Mouse (Mus musculus) heart, embryonic 11.5 days (tissue): ENCODE data around the gene Mea1. TPM values are rescaled to one million over a fixed set of nuclear protein-coding genes. Genes with fewer than 3 reads are reported as not detected.

Experiments
- ATAC-seq: fragments of 200-750 bp; cut with Nextera tagmentation; replicated peaks from 2 replicates; pipeline ENCODE4 v1.8.0; 2017; ENCODE audit warnings: moderate library complexity; ENCODE audit not compliant: insufficient number of reproducible peaks, low FRiP score, low TSS enrichment
- H3K27ac ChIP-seq: fragments of 300-500 bp; sonication (generic); 2 replicates; pipeline ENCODE4 v1.5.1; 2014; ENCODE audit warnings: mild to moderate bottlenecking, low read depth, low read length
- H3K27me3 ChIP-seq: fragments of 300-500 bp; sonication (generic); 2 replicates; pipeline ENCODE4 v1.6.1; 2014; ENCODE audit warnings: mild to moderate bottlenecking, low read length, mixed read lengths; ENCODE audit not compliant: control insufficient read depth, insufficient read depth
- H3K36me3 ChIP-seq: fragments of 300-500 bp; sonication (generic); 2 replicates; pipeline ENCODE4 v1.6.1; 2014; ENCODE audit warnings: mild to moderate bottlenecking, low read length, moderate library complexity, mixed read lengths; ENCODE audit not compliant: control insufficient read depth, insufficient read depth
- H3K4me1 ChIP-seq: fragments of 300-500 bp; sonication (generic); 2 replicates; pipeline ENCODE4 v1.6.1; 2014; ENCODE audit warnings: low read length; ENCODE audit not compliant: control insufficient read depth, insufficient read depth
- H3K4me2 ChIP-seq: fragments of 300-500 bp; sonication (generic); 2 replicates; pipeline ENCODE4 v1.6.1; 2014; ENCODE audit warnings: mild to moderate bottlenecking, moderate library complexity
- H3K4me3 ChIP-seq: fragments of 300-500 bp; sonication (generic); 2 replicates; pipeline ENCODE4 v1.5.1; 2014; ENCODE audit warnings: low read depth, low read length
- H3K9ac ChIP-seq: fragments of 300-500 bp; sonication (generic); 2 replicates; pipeline ENCODE4 v1.6.1; 2014; ENCODE audit warnings: mild to moderate bottlenecking, low read depth, low read length, moderate library complexity
- H3K9me3 ChIP-seq: fragments of 300-500 bp; sonication (generic); replicated peaks from 2 replicates; pipeline ENCODE4 v1.6.1; 2016; ENCODE audit warnings: low read length; ENCODE audit not compliant: control insufficient read depth
- WGBS: fragments of 180-500 bp; shearing (Covaris S2); extraction: QIAGEN DNeasy Blood & Tissue Kit; methylation state at CpG from one replicate; pipeline ENCODE4 v1.1.7; 2014; ENCODE audit not compliant: insufficient replicate concordance; 5-methylcytosine and 5-hydroxymethylcytosine counted together
- polyA plus RNA-seq: library from polyadenylated mRNA; unstranded; fragments of >200 nt; fragmentation: Nextera tagmentation; extraction: Ambion mirVana; gene quantifications from 2 replicates; pipeline ENCODE4 v1.2.1, GENCODE M21; 2014

The Mea1 gene
- polyA plus RNA-seq, 1 experiment from 2014 or later = 142 TPM

DNA sequence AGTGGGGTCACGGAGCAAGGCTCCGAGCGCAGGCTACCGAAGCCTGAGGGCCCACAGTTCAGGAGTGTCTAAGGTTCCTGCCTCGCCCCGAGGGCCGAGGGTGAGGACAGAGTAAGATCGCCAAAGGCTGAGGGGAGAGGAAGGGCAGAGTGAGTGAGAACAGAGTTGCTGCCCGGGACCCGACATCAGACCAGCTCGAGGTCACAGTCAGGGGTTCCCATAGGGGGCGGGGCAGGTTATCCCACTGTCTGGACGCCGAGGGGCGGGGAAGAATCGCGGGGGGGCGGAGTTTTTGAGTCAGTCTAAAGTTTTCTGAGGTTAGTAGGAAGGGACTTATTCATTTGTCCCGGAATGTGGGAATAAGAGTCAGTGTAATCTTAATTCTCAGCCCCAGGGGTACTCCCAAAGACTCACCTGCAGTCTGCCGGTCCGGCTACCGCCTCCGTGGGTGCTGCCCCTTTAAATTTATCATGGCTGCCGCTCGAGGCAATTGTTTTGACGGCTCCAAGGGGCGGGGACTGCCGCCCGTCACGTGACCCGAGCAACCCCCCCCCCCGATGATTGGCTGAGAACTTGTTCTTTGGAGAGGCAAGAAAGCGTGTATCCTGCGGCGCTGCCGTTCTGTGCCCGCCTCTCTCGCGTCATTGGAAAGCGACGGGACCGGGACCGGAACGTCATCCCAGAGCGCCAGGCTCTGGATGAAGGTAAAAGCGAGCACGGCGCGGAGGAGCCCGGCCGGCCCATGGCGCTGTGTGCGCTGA, 32.9 kb upstream of the Mea1 start, which contains the start of the genes Klc4 and Mrpl2:
Gene Klc4, minus strand, starts transcription at position 462 of the 761 bp plus-strand sequence.
Gene Mrpl2, plus strand, starts transcription at position 669 of the 761 bp plus-strand sequence.
- ATAC-seq = peak; percentile 75
- H3K27ac ChIP-seq = peak within 1 kb of the TSS; percentile 78
- H3K4me3 ChIP-seq = peak within 1 kb of the TSS; percentile 76
- H3K4me2 ChIP-seq = peak within 1 kb of the TSS; percentile 91
- H3K36me3 ChIP-seq = peaks cover 5% of the 10 kb centered on the region
- H3K4me1 ChIP-seq = peaks cover 21% of the 10 kb centered on the region
- WGBS = under 1% methylated on average over 53 of the region's 53 CpGs
- H3K9ac ChIP-seq = peak within 1 kb of the TSS; percentile 85
- H3K9me3 ChIP-seq = no peaks in the 10 kb centered on the region
- no peaks in the 10 kb centered on the region for H3K27me3 ChIP-seq

DNA sequence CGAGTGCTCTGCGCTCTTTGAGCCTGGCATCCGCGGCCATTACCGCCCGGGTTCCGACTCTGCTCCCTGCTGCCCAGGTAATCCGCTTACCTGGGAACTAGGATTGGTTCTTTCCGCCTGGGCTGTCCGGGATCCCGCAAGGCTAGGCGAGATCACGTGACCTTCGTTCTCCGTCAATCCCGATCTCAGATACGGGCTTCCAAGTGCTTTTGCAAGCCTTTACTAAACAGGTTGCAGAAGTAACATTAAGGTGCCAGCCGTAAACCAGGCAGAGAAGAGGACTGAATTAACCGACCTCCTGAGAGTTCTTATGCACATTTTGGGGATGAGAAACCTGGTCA, 32.3 kb upstream of the Mea1 start:
- 0% methylated on average over 19 of the region's 19 CpGs for WGBS
- ATAC-seq = no peak
- Histone ChIP-seq H3K27ac (peak overlapping the region; percentile 78), H3K36me3 (peaks cover 5% of the 10 kb centered on the region), H3K9me3 (no peaks in the 10 kb centered on the region), H3K4me2 (peak overlapping the region; percentile 91), H3K4me3 (peak overlapping the region; percentile 76), H3K9ac (peak overlapping the region; percentile 85), H3K27me3 (no peaks in the 10 kb centered on the region), H3K4me1 (peaks cover 24% of the 10 kb centered on the region)

DNA sequence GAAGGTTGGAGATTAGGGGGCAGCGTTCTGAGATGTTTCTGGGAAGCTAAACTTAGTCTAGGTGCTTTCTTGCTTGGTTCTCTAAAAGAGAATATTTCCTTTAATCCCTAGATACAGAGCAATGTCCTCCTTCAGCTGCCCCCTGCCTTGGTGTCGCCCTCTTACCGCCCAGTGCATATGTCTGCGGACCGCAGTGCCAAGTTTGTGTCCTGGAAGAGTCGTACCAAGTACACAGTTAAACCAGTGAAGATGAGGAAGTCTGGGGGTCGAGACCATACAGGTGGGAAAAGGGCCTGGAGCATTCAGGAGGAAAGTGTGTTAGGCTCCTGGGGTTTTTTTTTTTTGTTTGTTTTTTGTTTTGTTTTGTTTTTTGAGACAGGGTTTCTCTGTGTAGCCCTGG, 31.3 kb upstream of the Mea1 start:
- Histone ChIP-seq H3K4me2 (no peak overlapping the region; the same call in 1 of the 2 replicates), H3K36me3 (peaks cover 2% of the 10 kb centered on the region), H3K4me3 (no peak overlapping the region), H3K27ac (no peak overlapping the region), H3K4me1 (peaks cover 34% of the 10 kb centered on the region), H3K9ac (no peak overlapping the region), H3K27me3 (no peaks in the 10 kb centered on the region), H3K9me3 (no peaks in the 10 kb centered on the region)
- 85% methylated on average over 7 of the region's 7 CpGs for WGBS
- ATAC-seq = no peak

DNA sequence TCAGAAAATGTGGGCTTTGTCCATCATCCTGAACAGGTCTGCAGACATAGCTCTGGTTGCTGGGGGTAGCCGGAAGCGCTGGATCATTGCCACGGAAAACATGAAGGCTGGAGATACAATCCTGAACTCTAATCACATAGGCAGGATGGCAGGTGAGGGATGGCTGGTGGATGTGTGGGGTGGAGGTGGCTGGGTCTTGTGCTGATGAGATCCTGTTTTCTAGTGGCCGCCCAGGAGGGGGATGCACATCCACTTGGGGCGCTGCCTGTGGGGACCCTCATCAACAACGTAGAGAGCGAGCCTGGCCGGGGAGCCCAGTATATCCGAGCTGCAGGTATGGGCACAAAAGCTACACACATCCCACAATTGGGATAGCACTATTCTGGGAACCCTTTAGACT, 30.2 kb upstream of the Mea1 start:
- Histone ChIP-seq H3K4me2 (no peak overlapping the region), H3K4me1 (peaks cover 36% of the 10 kb centered on the region), H3K27ac (no peak overlapping the region), H3K27me3 (no peaks in the 10 kb centered on the region), H3K9me3 (no peaks in the 10 kb centered on the region), H3K4me3 (no peak overlapping the region), H3K9ac (no peak overlapping the region), H3K36me3 (peaks cover 13% of the 10 kb centered on the region)
- 90% methylated on average over 9 of the region's 9 CpGs for WGBS
- ATAC-seq = no peak

DNA sequence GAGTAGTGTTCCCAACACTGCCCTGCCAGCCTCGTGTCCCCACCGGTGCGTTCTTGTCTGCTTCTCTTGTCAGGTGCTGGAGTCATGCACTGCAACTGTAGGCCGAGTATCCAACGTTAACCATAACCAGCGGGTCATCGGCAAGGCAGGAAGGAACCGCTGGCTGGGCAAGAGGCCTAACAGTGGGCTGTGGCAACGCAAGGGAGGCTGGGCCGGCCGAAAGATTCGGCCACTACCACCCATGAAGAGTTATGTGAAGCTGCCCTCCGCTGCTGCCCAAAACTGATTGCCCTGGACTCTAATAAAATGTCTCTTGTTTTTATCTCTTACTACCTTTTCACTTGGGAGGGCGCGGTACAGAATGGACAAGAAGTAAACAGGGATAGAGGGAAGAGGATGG, 28.8 kb upstream of the Mea1 start:
- Histone ChIP-seq H3K27ac (peak overlapping the region; percentile 97), H3K9ac (peak overlapping the region; percentile 94), H3K27me3 (no peaks in the 10 kb centered on the region), H3K4me1 (peaks cover 30% of the 10 kb centered on the region), H3K9me3 (no peaks in the 10 kb centered on the region), H3K36me3 (peaks cover 27% of the 10 kb centered on the region), H3K4me2 (peak overlapping the region; percentile 93), H3K4me3 (peak overlapping the region; percentile 79)
- ATAC-seq = no peak
- 36% methylated on average over 15 of the region's 15 CpGs for WGBS

DNA sequence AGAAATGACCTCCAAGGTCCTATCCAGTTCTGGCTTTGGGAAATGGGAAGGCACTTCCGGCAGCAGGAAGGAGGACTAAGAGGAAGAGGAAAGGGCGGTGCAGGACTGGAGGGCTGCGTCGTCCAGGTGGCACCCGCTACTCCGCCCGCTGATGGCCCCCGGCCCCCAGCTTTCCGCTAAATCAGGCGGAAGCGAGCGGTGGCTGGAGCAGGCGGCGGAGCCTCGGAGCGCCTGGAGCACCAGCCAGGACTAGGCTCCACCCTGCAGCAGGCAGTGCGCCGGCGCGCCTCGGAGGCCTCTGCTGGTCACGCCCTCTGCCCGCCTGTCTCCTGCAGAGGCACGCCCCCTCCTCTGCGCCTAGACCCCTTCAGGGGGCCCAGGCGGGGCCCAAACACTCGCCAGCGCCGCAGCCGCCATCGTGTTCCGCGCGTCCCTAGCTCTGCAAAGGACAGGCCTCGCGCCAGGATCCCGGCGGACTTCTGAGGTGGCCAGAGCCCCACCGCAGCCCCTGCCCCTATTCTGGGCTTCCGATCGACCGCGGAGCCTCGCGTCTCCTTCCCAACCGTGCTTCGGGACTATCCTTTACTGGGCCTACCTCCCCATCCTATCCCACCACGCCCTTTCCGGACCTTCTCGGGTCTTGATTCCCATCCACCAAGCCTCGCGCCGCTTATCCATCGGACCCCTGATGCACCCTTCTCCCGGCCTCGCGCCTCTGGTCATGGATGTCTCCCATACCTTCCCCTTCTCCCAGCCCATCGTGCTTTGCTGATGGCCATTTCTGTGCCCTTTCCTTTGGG, 28.2 kb upstream of the Mea1 start, which contains the start of gene Cul7:
Gene Cul7, plus strand, starts transcription at position 106 of the 800 bp plus-strand sequence.
- peak; percentile 91 for ATAC-seq
- Histone ChIP-seq H3K4me2 (peak within 1 kb of the TSS; percentile 93), H3K36me3 (peaks cover 30% of the 10 kb centered on the region), H3K4me3 (peak within 1 kb of the TSS; percentile 79), H3K4me1 (peaks cover 26% of the 10 kb centered on the region), H3K27ac (peak within 1 kb of the TSS; percentile 97), H3K27me3 (no peaks in the 10 kb centered on the region), H3K9ac (peak within 1 kb of the TSS; percentile 94), H3K9me3 (no peaks in the 10 kb centered on the region)
- under 1% methylated on average over 56 of the region's 58 CpGs for WGBS

DNA sequence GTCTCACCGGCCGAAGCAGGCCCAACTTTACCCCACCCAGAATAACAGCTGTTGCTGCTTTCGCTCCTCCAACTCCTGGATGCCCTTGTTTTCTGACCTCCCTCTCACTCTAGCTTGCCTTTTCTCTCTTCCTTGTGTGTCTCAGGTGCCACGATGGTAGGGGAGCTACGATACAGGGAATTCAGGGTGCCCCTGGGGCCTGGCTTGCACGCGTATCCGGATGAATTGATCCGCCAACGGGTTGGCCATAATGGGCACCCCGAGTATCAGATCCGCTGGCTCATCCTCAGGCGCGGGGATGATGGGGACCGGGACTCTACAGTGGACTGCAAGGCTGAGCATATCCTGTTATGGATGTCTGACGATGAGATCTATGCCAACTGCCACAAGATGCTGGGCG, 27.3 kb upstream of the Mea1 start:
- Histone ChIP-seq H3K27me3 (no peaks in the 10 kb centered on the region), H3K9ac (peak overlapping the region; percentile 94), H3K27ac (peak overlapping the region; percentile 97), H3K9me3 (no peaks in the 10 kb centered on the region), H3K4me3 (peak overlapping the region; percentile 79), H3K4me2 (peak overlapping the region; percentile 93), H3K4me1 (peaks cover 26% of the 10 kb centered on the region), H3K36me3 (peaks cover 37% of the 10 kb centered on the region)
- WGBS = 72% methylated on average over 17 of the region's 17 CpGs
- no peak for ATAC-seq

DNA sequence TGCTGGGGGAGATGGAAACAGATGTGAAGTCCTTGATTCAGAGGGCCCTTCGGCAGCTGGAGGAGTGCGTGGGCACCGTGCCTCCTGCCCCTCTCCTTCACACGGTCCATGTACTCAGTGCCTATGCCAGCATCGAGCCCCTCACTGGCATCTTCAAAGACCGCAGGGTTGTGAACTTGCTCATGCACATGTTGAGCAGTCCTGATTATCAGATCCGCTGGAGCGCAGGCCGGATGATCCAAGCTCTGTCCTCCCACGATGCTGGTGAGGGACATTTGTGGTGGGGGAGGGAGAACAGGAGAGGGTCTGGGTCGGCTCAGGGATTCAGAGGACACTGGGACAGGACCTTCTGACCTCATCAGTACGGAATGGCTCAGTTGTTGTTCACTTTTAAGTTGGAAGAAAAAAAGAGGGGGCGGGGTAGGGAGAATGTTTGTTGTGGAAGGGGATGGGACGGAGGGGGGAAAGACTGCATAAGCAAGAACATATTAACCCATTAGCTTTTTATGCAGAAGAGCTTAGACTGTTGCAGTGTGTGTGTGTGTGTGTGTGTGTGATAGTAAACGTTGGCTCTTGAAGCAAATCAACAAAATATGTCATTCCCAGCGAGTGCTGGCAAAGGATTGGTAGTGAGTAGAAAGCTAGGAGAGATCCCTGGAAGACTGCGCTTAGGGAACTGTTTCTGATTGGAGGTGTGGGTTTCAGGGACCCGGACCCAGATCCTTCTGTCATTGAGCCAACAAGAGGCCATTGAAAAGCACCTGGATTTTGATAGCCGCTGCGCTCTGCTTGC, 26.6 kb upstream of the Mea1 start:
- peak overlapping the region; percentile 94 for H3K9ac ChIP-seq
- no peak for ATAC-seq
- peaks cover 37% of the 10 kb centered on the region for H3K36me3 ChIP-seq
- peaks cover 24% of the 10 kb centered on the region for H3K4me1 ChIP-seq
- peak overlapping the region; percentile 93 for H3K4me2 ChIP-seq
- H3K27me3 ChIP-seq = no peaks in the 10 kb centered on the region
- WGBS = 60% methylated on average over 20 of the region's 20 CpGs
- H3K9me3 ChIP-seq = no peaks in the 10 kb centered on the region
- peak overlapping the region; percentile 97; the same call in 1 of the 2 replicates for H3K27ac ChIP-seq
- H3K4me3 ChIP-seq = peak overlapping the region; percentile 79
